Mouse (Mus musculus) embryonic facial prominence, embryonic 10.5 days (tissue): ENCODE data around the gene Cdk19. TPM values are rescaled to one million over a fixed set of nuclear protein-coding genes. Genes with fewer than 3 reads are reported as not detected.

Experiments
- DNase-seq: peaks from one replicate; pipeline ENCODE4 v3.0.0-alpha.2; 2017; ENCODE audit warnings: low spot score
- H3K27ac ChIP-seq: fragments of 300-500 bp; sonication (generic); replicated peaks from 2 replicates; pipeline ENCODE4 v1.5.1; 2016; ENCODE audit warnings: mild to moderate bottlenecking
- H3K27me3 ChIP-seq: fragments of 300-500 bp; sonication (generic); replicated peaks from 2 replicates; pipeline ENCODE4 v1.6.1; 2016; ENCODE audit warnings: low read depth, mild to moderate bottlenecking; ENCODE audit not compliant: poor library complexity, severe bottlenecking
- H3K36me3 ChIP-seq: fragments of 300-500 bp; sonication (generic); replicated peaks from 2 replicates; pipeline ENCODE4 v1.6.1; 2016; ENCODE audit warnings: mild to moderate bottlenecking, moderate library complexity
- H3K4me1 ChIP-seq: fragments of 300-500 bp; sonication (generic); 2 replicates; pipeline ENCODE4 v1.6.1; 2016
- H3K4me3 ChIP-seq: fragments of 300-500 bp; sonication (generic); 2 replicates; pipeline ENCODE4 v1.5.1; 2016; ENCODE audit warnings: mild to moderate bottlenecking, moderate library complexity
- H3K9me3 ChIP-seq: fragments of 300-500 bp; sonication (generic); 2 replicates; pipeline ENCODE4 v1.6.1; 2016; ENCODE audit warnings: mild to moderate bottlenecking
- WGBS: fragments of 180-500 bp; shearing (Covaris S2); methylation state at CpG from one replicate; pipeline ENCODE4 v1.1.7; 2016; 5-methylcytosine and 5-hydroxymethylcytosine counted together
- polyA plus RNA-seq: library from polyadenylated mRNA; unstranded; fragments of >200 nt; fragmentation: Nextera tagmentation; extraction: Ambion mirVana; gene quantifications from 2 replicates; pipeline ENCODE4 v1.2.1, GENCODE M21; 2016

The Cdk19 gene
- polyA plus RNA-seq, 1 experiment from 2014 or later: 7.8 TPM

DNA sequence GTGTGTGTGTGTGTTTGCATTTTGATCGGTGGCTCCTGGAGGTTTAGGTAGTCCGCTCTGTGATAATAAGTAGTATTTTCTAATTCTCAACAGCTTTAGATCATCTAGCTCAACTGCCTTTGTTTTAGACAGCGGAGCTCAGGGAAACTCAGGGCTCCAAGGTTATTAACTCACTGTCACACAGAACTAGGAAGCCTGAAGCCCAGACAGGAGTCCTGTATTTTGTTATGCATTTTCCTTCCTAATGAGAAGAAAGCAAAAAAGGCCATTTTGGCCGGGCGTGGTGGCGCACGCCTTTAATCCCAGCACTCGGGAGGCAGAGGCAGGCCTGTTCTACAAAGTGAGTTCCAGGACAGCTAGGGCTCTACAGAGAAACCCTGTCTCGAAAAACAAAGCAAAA, 14.7 kb downstream of the Cdk19 start:
- Histone ChIP-seq H3K4me3 (no peak overlapping the region), H3K27ac (no peak overlapping the region), H3K4me1 (peaks cover 12% of the 10 kb centered on the region), H3K36me3 (no peaks in the 10 kb centered on the region), H3K9me3 (no peaks in the 10 kb centered on the region), H3K27me3 (no peaks in the 10 kb centered on the region)
- 87% methylated on average over 9 of the region's 9 CpGs for WGBS
- DNase-seq: no peak

DNA sequence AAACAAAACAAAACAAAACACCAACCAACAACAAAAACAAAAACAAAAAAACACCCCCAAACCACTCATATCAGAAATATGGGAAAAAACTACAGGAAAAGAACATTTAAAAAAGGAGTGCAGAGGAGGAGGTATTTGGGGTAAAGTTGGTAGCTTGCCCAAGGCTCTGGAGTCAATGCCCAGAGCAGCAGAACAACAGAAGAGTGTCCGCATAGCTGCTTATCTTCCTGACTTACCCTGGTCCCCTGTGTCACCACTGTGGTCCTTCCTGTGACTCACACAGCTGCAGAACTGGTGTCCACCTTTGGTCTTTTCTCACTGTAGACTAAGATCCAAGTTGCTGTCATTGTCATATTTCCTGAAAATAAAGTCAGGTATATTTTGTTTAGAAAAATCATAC, 15.2 kb downstream of the Cdk19 start:
- peaks cover 12% of the 10 kb centered on the region for H3K4me1 ChIP-seq
- DNase-seq: no peak
- H3K27me3 ChIP-seq: no peaks in the 10 kb centered on the region
- H3K9me3 ChIP-seq: no peaks in the 10 kb centered on the region
- WGBS: 84% methylated on average over 1 of the region's 1 CpGs
- H3K27ac ChIP-seq: no peak overlapping the region
- H3K4me3 ChIP-seq: no peak overlapping the region
- no peaks in the 10 kb centered on the region for H3K36me3 ChIP-seq

DNA sequence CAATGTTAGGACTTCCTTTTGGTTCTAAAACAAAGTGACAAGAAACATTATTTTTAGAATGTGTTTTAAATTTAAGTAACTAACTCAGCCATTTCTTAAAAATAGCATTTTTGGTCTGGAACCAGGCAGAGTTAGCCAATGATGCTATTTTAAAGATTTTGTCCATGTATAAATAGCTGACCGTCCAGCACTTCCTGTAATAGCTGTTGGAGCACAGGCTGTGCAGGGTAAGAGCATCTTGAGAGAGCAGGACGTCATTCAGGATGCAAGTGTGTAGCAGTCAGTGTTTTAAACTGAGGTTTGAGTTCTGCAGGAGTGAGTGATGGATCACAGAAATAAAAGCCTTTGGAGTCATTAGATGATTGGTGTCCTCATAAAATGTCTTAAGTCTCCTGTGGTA, 18.8 kb downstream of the Cdk19 start:
- H3K27me3 ChIP-seq: no peaks in the 10 kb centered on the region
- peaks cover 9% of the 10 kb centered on the region for H3K4me1 ChIP-seq
- no peaks in the 10 kb centered on the region for H3K36me3 ChIP-seq
- DNase-seq: no peak
- H3K27ac ChIP-seq: no peak overlapping the region
- H3K9me3 ChIP-seq: no peaks in the 10 kb centered on the region
- 78% methylated on average over 2 of the region's 2 CpGs for WGBS
- no peak overlapping the region for H3K4me3 ChIP-seq

DNA sequence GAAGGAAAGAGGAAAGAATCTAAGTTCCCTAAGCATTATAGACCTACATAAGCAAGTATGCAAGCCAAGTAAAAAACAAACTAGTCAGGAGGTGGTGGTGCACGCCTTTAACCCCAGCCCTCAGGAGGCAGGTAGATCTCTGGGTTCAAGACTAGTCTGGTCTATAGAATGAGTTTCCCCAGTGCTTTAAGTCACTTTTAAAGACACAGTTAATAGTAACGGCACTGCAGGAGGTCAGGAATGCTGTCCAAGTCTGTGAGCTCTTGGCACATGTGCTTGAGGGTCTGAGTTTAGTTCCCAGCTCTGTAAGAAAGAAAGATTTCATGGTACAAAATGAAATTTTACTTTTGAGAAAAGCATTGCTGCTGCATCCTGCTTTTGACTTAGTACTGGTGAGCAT, 19.8 kb downstream of the Cdk19 start:
- Histone ChIP-seq H3K27me3 (no peaks in the 10 kb centered on the region), H3K27ac (no peak overlapping the region), H3K4me1 (peaks cover 13% of the 10 kb centered on the region), H3K36me3 (no peaks in the 10 kb centered on the region), H3K4me3 (no peak overlapping the region), H3K9me3 (no peaks in the 10 kb centered on the region)
- DNase-seq: no peak
- 80% methylated on average over 2 of the region's 2 CpGs for WGBS

DNA sequence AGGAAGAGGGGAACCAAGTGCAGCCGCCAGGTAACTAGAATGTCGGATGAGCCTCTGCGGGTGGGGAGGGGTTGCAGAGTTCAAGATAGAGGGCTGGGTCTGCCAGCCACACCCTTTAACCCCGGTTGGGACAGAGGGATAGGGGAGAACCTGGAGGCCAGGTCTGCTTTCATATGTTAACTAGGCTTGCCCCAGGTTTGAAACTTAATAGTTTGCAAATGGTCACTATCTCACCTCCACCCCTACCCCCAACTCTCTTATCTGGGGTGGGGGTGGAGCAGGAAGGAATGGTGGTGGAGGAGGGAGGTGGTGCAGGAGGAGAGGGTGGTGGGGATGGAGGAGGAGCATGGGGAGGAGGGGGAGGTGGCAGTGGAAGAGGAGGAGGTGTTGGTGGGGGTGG, 23.6 kb downstream of the Cdk19 start:
- Histone ChIP-seq H3K27me3 (no peaks in the 10 kb centered on the region), H3K9me3 (no peaks in the 10 kb centered on the region), H3K36me3 (no peaks in the 10 kb centered on the region), H3K4me1 (peaks cover 20% of the 10 kb centered on the region), H3K27ac (no peak overlapping the region), H3K4me3 (no peak overlapping the region)
- no peak for DNase-seq
- WGBS: 29% methylated on average over 4 of the region's 4 CpGs

DNA sequence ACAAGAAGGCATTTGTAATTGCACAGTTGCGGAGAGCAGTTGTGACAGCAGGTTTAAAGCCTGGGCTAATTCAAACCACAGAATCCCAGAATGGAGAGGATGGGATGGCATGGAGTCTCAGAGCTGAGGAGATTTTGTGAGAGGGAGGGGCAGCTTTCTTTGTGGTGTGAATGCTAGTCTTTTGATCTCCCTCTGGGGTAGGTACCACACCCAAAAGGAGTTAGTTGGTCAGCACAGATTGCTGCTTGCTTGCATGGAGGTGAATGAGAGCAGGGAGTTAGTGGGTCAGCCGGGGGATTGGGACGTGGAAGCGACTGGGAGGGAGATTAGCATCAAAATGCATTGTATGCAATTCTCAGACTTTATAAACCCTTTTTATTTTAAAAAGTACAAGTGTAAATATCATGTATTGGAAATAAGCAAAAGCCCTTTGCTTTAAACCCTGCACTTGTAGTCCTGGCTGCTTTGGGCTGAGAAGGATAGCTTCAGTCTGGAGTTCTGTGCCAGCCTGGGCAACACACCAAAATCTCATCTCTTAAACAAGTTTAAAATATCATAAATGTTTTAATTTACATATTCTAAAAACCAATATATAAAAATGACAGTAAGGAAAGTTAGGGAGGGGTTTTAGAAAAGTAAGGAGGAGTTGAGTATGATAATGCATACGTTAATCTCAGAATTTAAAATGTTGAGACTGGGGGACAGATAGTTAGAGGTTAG, 25.4 kb downstream of the Cdk19 start:
- Histone ChIP-seq H3K27ac (no peak overlapping the region), H3K36me3 (no peaks in the 10 kb centered on the region), H3K9me3 (no peaks in the 10 kb centered on the region), H3K4me3 (no peak overlapping the region), H3K4me1 (peaks cover 27% of the 10 kb centered on the region), H3K27me3 (no peaks in the 10 kb centered on the region)
- no peak for DNase-seq
- WGBS: 69% methylated on average over 5 of the region's 5 CpGs

GRCm38 (mm10) chr10:40365991-40366390, 26.6 kb downstream of the Cdk19 start:
- WGBS: 87% methylated on average over 2 of the region's 2 CpGs
- H3K4me3 ChIP-seq: no peak overlapping the region
- no peaks in the 10 kb centered on the region for H3K27me3 ChIP-seq
- H3K27ac ChIP-seq: no peak overlapping the region
- no peaks in the 10 kb centered on the region for H3K36me3 ChIP-seq
- DNase-seq: no peak
- peaks cover 27% of the 10 kb centered on the region for H3K4me1 ChIP-seq
- no peaks in the 10 kb centered on the region for H3K9me3 ChIP-seq

GRCm38 (mm10) chr10:40368516-40368915, 29.2 kb downstream of the Cdk19 start:
- WGBS: 52% methylated on average over 1 of the region's 1 CpGs
- Histone ChIP-seq H3K4me3 (no peak overlapping the region), H3K4me1 (peaks cover 29% of the 10 kb centered on the region), H3K27ac (peak overlapping the region; percentile 19), H3K27me3 (no peaks in the 10 kb centered on the region), H3K36me3 (no peaks in the 10 kb centered on the region), H3K9me3 (no peaks in the 10 kb centered on the region)
- DNase-seq: no peak

DNA sequence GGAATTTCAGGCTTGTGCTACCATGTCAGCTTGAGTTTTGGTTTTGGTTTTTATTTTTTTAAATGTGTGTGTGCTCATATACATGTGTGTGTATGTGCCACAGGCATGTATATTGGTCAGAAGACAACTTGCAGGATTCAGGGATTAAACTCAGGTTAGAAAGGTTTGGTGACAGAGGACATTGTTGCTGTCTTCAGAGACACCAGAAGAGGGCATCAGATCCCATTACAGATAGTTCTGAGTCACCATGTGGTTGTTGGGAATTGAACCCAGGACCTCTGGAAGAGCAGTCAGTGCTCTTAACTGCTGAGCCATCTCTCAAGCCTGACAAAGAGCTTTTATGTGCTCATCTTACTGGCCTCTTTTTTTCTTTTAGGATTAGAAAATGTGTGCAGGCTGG, 30.8 kb downstream of the Cdk19 start:
- H3K27ac ChIP-seq: no peak overlapping the region
- DNase-seq: no peak
- no peaks in the 10 kb centered on the region for H3K27me3 ChIP-seq
- no peak overlapping the region for H3K4me3 ChIP-seq
- H3K36me3 ChIP-seq: no peaks in the 10 kb centered on the region
- no peaks in the 10 kb centered on the region for H3K9me3 ChIP-seq
- peaks cover 20% of the 10 kb centered on the region for H3K4me1 ChIP-seq

GRCm38 (mm10) chr10:40371184-40371913, 32.0 kb downstream of the Cdk19 start:
- H3K4me1 ChIP-seq: peaks cover 21% of the 10 kb centered on the region
- DNase-seq: no peak
- H3K27ac ChIP-seq: no peak overlapping the region
- no peaks in the 10 kb centered on the region for H3K27me3 ChIP-seq
- WGBS: 81% methylated on average over 8 of the region's 8 CpGs
- no peaks in the 10 kb centered on the region for H3K9me3 ChIP-seq
- no peak overlapping the region for H3K4me3 ChIP-seq
- no peaks in the 10 kb centered on the region for H3K36me3 ChIP-seq

GRCm38 (mm10) chr10:40371914-40372675, 32.7 kb downstream of the Cdk19 start:
- 60% methylated on average over 11 of the region's 11 CpGs for WGBS
- no peaks in the 10 kb centered on the region for H3K9me3 ChIP-seq
- no peaks in the 10 kb centered on the region for H3K27me3 ChIP-seq
- H3K27ac ChIP-seq: no peak overlapping the region
- no peak overlapping the region for H3K4me3 ChIP-seq
- H3K36me3 ChIP-seq: no peaks in the 10 kb centered on the region
- H3K4me1 ChIP-seq: peaks cover 22% of the 10 kb centered on the region
- DNase-seq: no peak

DNA sequence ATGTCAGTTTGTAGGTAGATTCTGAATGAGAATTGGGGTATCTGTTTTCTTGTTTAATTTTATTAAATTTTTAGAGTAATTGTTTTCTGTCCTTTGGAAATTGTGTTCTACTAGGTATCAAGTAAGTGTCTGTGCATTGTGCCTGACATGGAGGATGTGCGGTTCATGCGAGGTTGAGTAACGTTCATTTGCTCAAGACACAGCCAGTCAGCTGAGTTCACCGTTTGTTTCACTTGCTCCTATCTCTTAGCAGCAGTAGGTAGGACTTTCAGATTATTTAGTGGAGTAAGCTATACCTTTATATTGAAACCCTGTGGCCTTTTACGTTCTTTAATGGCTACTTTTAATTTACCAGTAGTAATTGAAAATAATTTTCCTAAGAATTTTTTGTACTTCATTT, 34.4 kb downstream of the Cdk19 start:
- H3K9me3 ChIP-seq: no peaks in the 10 kb centered on the region
- H3K4me1 ChIP-seq: peaks cover 17% of the 10 kb centered on the region
- H3K36me3 ChIP-seq: 0 out of 2 replicates have a peak, but pooled peaks cover 3% of the 10 kb centered on the region
- DNase-seq: no peak
- H3K4me3 ChIP-seq: no peak overlapping the region
- 94% methylated on average over 5 of the region's 5 CpGs for WGBS
- no peak overlapping the region for H3K27ac ChIP-seq
- H3K27me3 ChIP-seq: no peaks in the 10 kb centered on the region
